Mouse (Mus musculus) embryonic fibroblast, embryonic 13.5 days (primary cell): Measurements from ENCODE around the gene Zfp729a.
"Not testable (repeated sequence)": the region's sequence is repeated elsewhere in the genome, so short reads cannot be mapped to it uniquely, and the experiment has no call there.

ENCODE experiments used
- CTCF ChIP-seq: IDR thresholded peaks from 2 replicates; pipeline ENCODE4 v1.5.1; 2011; ENCODE audit warnings: mild to moderate bottlenecking, control low read depth, low read length, moderate library complexity, borderline replicate concordance; ENCODE audit not compliant: insufficient read depth
- POLR2A ChIP-seq: IDR thresholded peaks from 2 replicates; pipeline ENCODE4 v1.6.1; 2011; ENCODE audit warnings: low read depth, mild to moderate bottlenecking, control low read depth, low read length, moderate library complexity

DNA sequence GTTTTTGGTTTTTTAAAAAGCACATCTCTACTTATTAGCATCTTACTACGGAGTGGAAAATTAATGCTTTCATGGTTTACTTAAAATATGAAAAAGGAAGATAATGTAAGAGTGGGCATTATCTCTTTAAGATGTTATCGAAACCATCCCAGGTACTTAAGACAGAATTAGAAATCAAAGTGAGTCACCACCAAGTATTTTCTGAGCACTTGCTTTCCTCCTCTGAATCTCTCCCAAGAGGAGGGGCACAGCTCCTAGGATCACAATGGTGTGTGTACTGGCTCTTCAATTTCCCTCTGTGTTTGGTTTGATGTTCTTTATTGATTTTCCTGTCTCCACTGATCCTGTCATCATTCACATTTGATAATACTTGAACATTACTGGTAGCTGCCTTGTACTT is 46.2 kb upstream of the Zfp729a start:
- not testable (repeated sequence) for TF ChIP-seq CTCF, POLR2A
